ENCODE assay signal across 9 mouse cellular contexts in the genomic region with DNA sequence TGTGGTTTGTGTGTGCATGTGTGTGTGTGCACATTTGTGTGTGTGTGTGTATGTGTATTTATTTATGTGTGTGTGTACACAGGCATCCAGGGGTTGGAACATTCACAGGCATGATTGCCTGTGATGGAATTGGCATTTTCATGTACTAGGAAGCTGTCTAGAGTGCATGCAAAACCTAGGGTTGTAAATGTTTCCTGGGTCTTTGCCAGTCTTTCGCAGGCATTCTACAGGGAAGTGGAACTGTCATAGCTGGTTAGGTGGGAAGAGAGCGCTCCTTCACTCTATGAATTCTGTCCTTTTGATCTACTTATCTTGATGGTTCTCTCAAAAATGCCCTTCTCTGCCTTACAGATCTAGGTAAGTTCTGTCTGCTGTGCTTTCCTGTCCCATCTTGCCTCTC. TPM values are rescaled to one million over a fixed set of nuclear protein-coding genes. Genes with fewer than 3 reads are reported as not detected.
DNase-seq lines count a peak whose midpoint lies in the region; ATAC-seq and TF ChIP-seq lines count a peak whose summit lies in the region.
"Had no signal": no experiment of that assay in that cellular context is flagged by ENCODE, and none has a peak within 500 bp of the region (broad histone marks: within the 10 kb centered on the region; RNA-seq: fewer than 3 reads in every experiment).

No protein-coding gene starts in this region.

- H3K9me3 ChIP-seq in kidney, postnatal 0 days (replicated peaks; ENCODE audit: low read length) = no peaks in the 10 kb centered on the region
- no peaks in the 10 kb centered on the region for H3K9me3 ChIP-seq in forebrain, embryonic 11.5 days (ENCODE audit: control insufficient read depth, low read length)
- no peaks in the 10 kb centered on the region for H3K9me3 ChIP-seq in stomach, embryonic 14.5 days (ENCODE audit: control insufficient read depth, low read depth, low read length)

- no peak for ATAC-seq in kidney, postnatal 0 days (replicated peaks; ENCODE audit: low FRiP score, low read depth)
- ATAC-seq in forebrain, embryonic 11.5 days (replicated peaks; ENCODE audit: low FRiP score) = no peak
- ATAC-seq in stomach, embryonic 14.5 days (ENCODE audit: insufficient number of reproducible peaks, insufficient read depth, low FRiP score, low read depth) = no peak

- H3K4me2 ChIP-seq in kidney, postnatal 0 days (ENCODE audit: low read length) = peak overlapping the region; percentile 60; the same call in 1 of the 2 replicates
- H3K4me2 ChIP-seq in forebrain, embryonic 11.5 days (ENCODE audit: low read depth, low read length, severe bottlenecking) = no peak overlapping the region; the same call in 1 of the 2 replicates
- peak overlapping the region; percentile 55 for H3K4me2 ChIP-seq in stomach, embryonic 14.5 days (replicated peaks; ENCODE audit: low read depth, low read length)

- no peak overlapping the region for H3K9ac ChIP-seq in kidney, postnatal 0 days (ENCODE audit: low read depth, low read length)
- no peak overlapping the region; the same call in 1 of the 2 replicates for H3K9ac ChIP-seq in forebrain, embryonic 11.5 days (ENCODE audit: low read length)
- no peak overlapping the region for H3K9ac ChIP-seq in stomach, embryonic 14.5 days (replicated peaks; ENCODE audit: low read depth, low read length)

- H3K4me1 ChIP-seq in kidney, postnatal 0 days (replicated peaks; ENCODE audit: insufficient read depth, low read length) = 0 out of 2 replicates have a peak, but pooled peaks cover 3% of the 10 kb centered on the region
- peaks cover 2% of the 10 kb centered on the region for H3K4me1 ChIP-seq in forebrain, embryonic 11.5 days (replicated peaks; ENCODE audit: control insufficient read depth, insufficient read depth, low read length)
- H3K4me1 ChIP-seq in stomach, embryonic 14.5 days (ENCODE audit: control insufficient read depth, insufficient read depth, low read length) = peaks cover 3% of the 10 kb centered on the region; the same call in 1 of the 2 replicates

- no peak overlapping the region for H3K27ac ChIP-seq in kidney, postnatal 0 days
- no peak overlapping the region for H3K27ac ChIP-seq in forebrain, embryonic 11.5 days (ENCODE audit: low read depth, low read length)
- no peak overlapping the region; the same call in 1 of the 2 replicates for H3K27ac ChIP-seq in stomach, embryonic 14.5 days (ENCODE audit: low read length)

- H3K4me3 ChIP-seq in kidney, postnatal 0 days (replicated peaks; ENCODE audit: low read depth, low read length) = no peak overlapping the region
- 0 out of 2 replicates have a peak overlapping the region, but pooled peaks have one; percentile 29 for H3K4me3 ChIP-seq in forebrain, embryonic 11.5 days (ENCODE audit: low read depth, low read length)
- H3K4me3 ChIP-seq in stomach, embryonic 14.5 days (ENCODE audit: low read depth, low read length) = no peak overlapping the region; the same call in 1 of the 2 replicates

- H3K36me3 ChIP-seq in kidney, postnatal 0 days (ENCODE audit: insufficient read depth, low read length) = no peaks in the 10 kb centered on the region
- no peaks in the 10 kb centered on the region for H3K36me3 ChIP-seq in forebrain, embryonic 11.5 days (ENCODE audit: control insufficient read depth, insufficient read depth, low read length)
- H3K36me3 ChIP-seq in stomach, embryonic 14.5 days (ENCODE audit: control insufficient read depth, insufficient read depth, low read length) = no peaks in the 10 kb centered on the region
- H3K36me3 ChIP-seq: G1E had no signal

- no peak for DNase-seq in kidney, postnatal 0 days (ENCODE audit: low spot score)
- DNase-seq in kidney, postnatal 36 days = no peak
- DNase-seq in forebrain, embryonic 11.5 days (ENCODE audit: low spot score) = no peak
- peak; percentile 54 for DNase-seq in large intestine, adult 2 months (ENCODE audit: low read depth, low spot score)
- no peak for DNase-seq in c-Kit-positive CD71-positive TER-119-positive erythroid progenitor cells, embryonic 14.5 days (ENCODE audit: low spot score)
- DNase-seq in cerebellum, postnatal 14 days = no peak

- WGBS in kidney, postnatal 0 days = 75% methylated on average over 2 of the region's 2 CpGs
- WGBS in forebrain, embryonic 11.5 days = 85% methylated on average over 2 of the region's 2 CpGs
- WGBS in large intestine, adult 2 months = 14% methylated on average over 2 of the region's 2 CpGs
- 58% methylated on average over 2 of the region's 2 CpGs for WGBS in stomach, embryonic 14.5 days

- TF ChIP-seq CTCF in kidney, postnatal 0 days (IDR thresholded peaks at IDR 0.05; ENCODE audit: low read depth) = no peak

- H3K27me3 ChIP-seq in kidney, postnatal 0 days (ENCODE audit: insufficient read depth, low read length) = no peaks in the 10 kb centered on the region
- H3K27me3 ChIP-seq in forebrain, embryonic 11.5 days (ENCODE audit: control insufficient read depth, insufficient read depth, low read length) = no peaks in the 10 kb centered on the region
- no peaks in the 10 kb centered on the region for H3K27me3 ChIP-seq in stomach, embryonic 14.5 days (ENCODE audit: control insufficient read depth, insufficient read depth, low read length)

RNA-seq across cellular contexts. Expression of gene Atp6v1e2, which starts 10.6 kb away (rescaled TPM):
- polyA plus RNA-seq in kidney, postnatal 0 days (2015; fragmentation: Nextera tagmentation; extraction: Ambion mirVana) = 0.14 TPM in 1 of 2 replicates, not detected in the other
- polyA plus RNA-seq in forebrain, embryonic 11.5 days (2014; fragmentation: Nextera tagmentation; extraction: Ambion mirVana) = not detected in 2 replicates
- polyA plus RNA-seq in large intestine, adult 2 months (2012; rRNA removed) = not detected in 2 replicates
- polyA plus RNA-seq in stomach, embryonic 14.5 days (2014; fragmentation: Nextera tagmentation; extraction: Ambion mirVana) = not detected in 2 replicates
- polyA plus RNA-seq: cortical plate, adult 2 months; G1E had no signal

RNA-seq across cellular contexts. Expression of gene Tmem247, which starts 19.9 kb away (rescaled TPM):
- not detected in 2 replicates for polyA plus RNA-seq in kidney, postnatal 0 days (2015; fragmentation: Nextera tagmentation; extraction: Ambion mirVana)
- not detected in 2 replicates for polyA plus RNA-seq in forebrain, embryonic 11.5 days (2014; fragmentation: Nextera tagmentation; extraction: Ambion mirVana)
- not detected in 2 replicates for polyA plus RNA-seq in large intestine, adult 2 months (2012; rRNA removed)
- polyA plus RNA-seq in stomach, embryonic 14.5 days (2014; fragmentation: Nextera tagmentation; extraction: Ambion mirVana) = not detected in 2 replicates
- polyA plus RNA-seq: cortical plate, adult 2 months; G1E had no signal

RNA-seq across cellular contexts. Expression of gene Rhoq, which starts 25.8 kb away (rescaled TPM):
- 12.7 and 13.0 TPM in 2 replicates for polyA plus RNA-seq in kidney, postnatal 0 days (2015; fragmentation: Nextera tagmentation; extraction: Ambion mirVana)
- 11.5 TPM in 2 replicates for polyA plus RNA-seq in forebrain, embryonic 11.5 days (2014; fragmentation: Nextera tagmentation; extraction: Ambion mirVana)
- 13.9 and 20.5 TPM in 2 replicates for polyA plus RNA-seq in large intestine, adult 2 months (2012; rRNA removed)
- polyA plus RNA-seq in stomach, embryonic 14.5 days (2014; fragmentation: Nextera tagmentation; extraction: Ambion mirVana) = 22.1 and 24.3 TPM in 2 replicates
